Mouse (Mus musculus) lung, postnatal 0 days (tissue): ENCODE measurements at regions not wholly inside any gene's neighbourhood (a gene's known extent, or its start where the extent isn't known, plus 50 kb on each side); places are given as distances from the start of the nearest gene placed in this dataset.

Source experiments
- CTCF ChIP-seq: IDR thresholded peaks from 2 replicates; pipeline ENCODE4 v1.5.1; 2016; ENCODE audit warnings: antibody characterized with exemption, mild to moderate bottlenecking
- EP300 ChIP-seq: IDR thresholded peaks from 2 replicates; pipeline ENCODE4 v1.6.1; 2016; ENCODE audit warnings: antibody characterized with exemption, mild to moderate bottlenecking, control low read depth

DNA sequence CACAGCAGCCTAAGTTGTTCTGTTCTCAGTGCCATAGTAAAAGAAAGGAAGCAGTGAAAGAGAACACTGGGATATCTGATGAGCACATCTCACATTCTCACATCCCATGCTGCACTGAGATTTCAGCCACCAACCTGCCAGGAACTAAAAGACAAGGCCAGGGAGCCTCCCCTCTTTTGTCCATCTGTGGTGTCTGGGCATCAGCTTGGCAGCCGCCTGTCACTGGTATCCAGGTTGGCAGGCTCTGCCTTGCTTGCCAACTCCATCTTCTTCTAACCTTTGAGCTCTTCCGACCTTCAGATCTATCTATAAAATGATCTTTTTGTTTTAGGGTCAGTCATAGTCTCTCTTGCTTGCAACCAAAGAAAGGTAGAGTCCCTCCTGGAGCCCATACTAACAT is 228.5 kb upstream of the Mgmt start:
- TF ChIP-seq CTCF (no peak), EP300 (no peak)
